Mouse (Mus musculus) CH12.LX (cell line): ENCODE measurements around the gene Mef2d. TPM values are rescaled to one million over a fixed set of nuclear protein-coding genes. Genes with fewer than 3 reads are reported as not detected.

ENCODE experiments used
- DNase-seq: peaks from one replicate; pipeline ENCODE4 v3.0.0-alpha.2; 2013; ENCODE audit errors: extremely low read depth
- H3K27ac ChIP-seq: 2 replicates; pipeline ENCODE4 v1.5.1; 2012; ENCODE audit warnings: low read depth, mild to moderate bottlenecking, control low read depth, moderate library complexity; ENCODE audit not compliant: insufficient read depth
- H3K27me3 ChIP-seq: replicated peaks from 2 replicates; pipeline ENCODE3; 2012; ENCODE audit warnings: inconsistent platforms
- H3K36me3 ChIP-seq, 2 experiments: replicated peaks in 1 of 2; 2 replicates each; pipeline versions ENCODE3 to v1.6.1; 2012; ENCODE audit warnings: inconsistent platforms in 1 of 2, low read length in 1 of 2, mild to moderate bottlenecking in 1 of 2, mixed read lengths in 1 of 2, moderate library complexity in 1 of 2; ENCODE audit not compliant: control insufficient read depth in 1 of 2, insufficient read depth in 1 of 2
- H3K4me1 ChIP-seq, 2 experiments: 2 replicates each; pipeline ENCODE4 v1.6.1; 2012; ENCODE audit warnings: inconsistent platforms in 1 of 2, moderate library complexity in 1 of 2; ENCODE audit not compliant: insufficient read depth in 2 of 2, control insufficient read depth in 1 of 2
- H3K4me2 ChIP-seq: 2 replicates; pipeline ENCODE4 v1.6.1; 2012; ENCODE audit warnings: low read depth, mild to moderate bottlenecking, control low read depth; ENCODE audit not compliant: poor library complexity, insufficient read depth, severe bottlenecking
- H3K4me3 ChIP-seq, 3 experiments: fragments of 150-350 bp in 1 of 3; sonication (generic) in 1 of 3; replicated peaks in 1 of 3; 2 replicates each; pipeline versions ENCODE3 to v1.5.1; 2011 to 2012; ENCODE audit warnings: low read depth in 2 of 3, low read length in 2 of 3, mild to moderate bottlenecking in 2 of 3, moderate library complexity in 2 of 3, control low read depth in 1 of 3, improper control_type of control experiment in 1 of 3, inconsistent platforms in 1 of 3, mixed read lengths in 1 of 3; ENCODE audit not compliant: poor library complexity in 1 of 3
- H3K79me2 ChIP-seq: replicated peaks from 2 replicates; pipeline ENCODE4 v1.6.1; 2012; ENCODE audit warnings: mild to moderate bottlenecking, moderate library complexity; ENCODE audit not compliant: control insufficient read depth, poor library complexity, insufficient read depth, severe bottlenecking; ENCODE audit errors: extremely low read depth
- H3K9ac ChIP-seq: 2 replicates; pipeline ENCODE4 v1.6.1; 2012; ENCODE audit warnings: low read depth, mild to moderate bottlenecking, control low read depth, moderate library complexity; ENCODE audit not compliant: insufficient read depth
- H3K9me3 ChIP-seq: replicated peaks from 2 replicates; pipeline ENCODE3; 2012; ENCODE audit warnings: low read length, inconsistent platforms, mixed read lengths
- CHD1 ChIP-seq: IDR thresholded peaks from 2 replicates; pipeline ENCODE4 v1.6.1; 2012; ENCODE audit warnings: low read depth, low read length, improper control_type of control experiment, inconsistent platforms
- CHD2 ChIP-seq: IDR thresholded peaks from 2 replicates; pipeline ENCODE4 v1.6.1; 2011; ENCODE audit warnings: low read length, improper control_type of control experiment
- CTCF ChIP-seq, 2 experiments: IDR thresholded peaks in 1 of 2; conservative IDR thresholded peaks in 1 of 2; 2 replicates each; pipeline ENCODE4 v1.5.1; 2011 to 2012; ENCODE audit warnings: low read depth in 2 of 2, low read length in 2 of 2, improper control_type of control experiment in 1 of 2, inconsistent platforms in 1 of 2, mild to moderate bottlenecking in 1 of 2, moderate library complexity in 1 of 2
- EP300 ChIP-seq: IDR thresholded peaks from 2 replicates; pipeline ENCODE4 v1.6.1; 2011; ENCODE audit warnings: low read length, improper control_type of control experiment
- JUN ChIP-seq: IDR thresholded peaks from 2 replicates; pipeline ENCODE4 v1.6.1; 2011; ENCODE audit warnings: low read depth, mild to moderate bottlenecking, low read length, improper control_type of control experiment, moderate library complexity; ENCODE audit not compliant: insufficient read depth
- MAFK ChIP-seq: IDR thresholded peaks from 2 replicates; pipeline ENCODE4 v1.6.1; 2011; ENCODE audit warnings: low read length, improper control_type of control experiment; ENCODE audit not compliant: insufficient replicate concordance
- MXI1 ChIP-seq: IDR thresholded peaks from 2 replicates; pipeline ENCODE4 v1.6.1; 2011; ENCODE audit warnings: mild to moderate bottlenecking, low read depth, low read length, improper control_type of control experiment
- MYC ChIP-seq: IDR thresholded peaks from 2 replicates; pipeline ENCODE4 v1.6.1; 2011; ENCODE audit warnings: low read depth, mild to moderate bottlenecking, improper control_type of control experiment, low read length
- NELFE ChIP-seq: IDR thresholded peaks from 2 replicates; pipeline ENCODE4 v1.6.1; 2011; ENCODE audit warnings: low read depth, low read length, improper control_type of control experiment
- PAX5 ChIP-seq: IDR thresholded peaks from 2 replicates; pipeline ENCODE4 v1.6.1; 2012; ENCODE audit warnings: low read length, inconsistent platforms, mixed read lengths
- POLR2AphosphoS2 ChIP-seq: IDR thresholded peaks from 2 replicates; pipeline ENCODE4 v1.6.1; 2011; ENCODE audit warnings: low read depth, low read length, improper control_type of control experiment
- RAD21 ChIP-seq: IDR thresholded peaks from 2 replicates; pipeline ENCODE4 v1.6.1; 2011; ENCODE audit warnings: low read depth, mild to moderate bottlenecking, low read length, improper control_type of control experiment, moderate library complexity
- SMC3 ChIP-seq: IDR thresholded peaks from 2 replicates; pipeline ENCODE4 v1.6.1; 2011; ENCODE audit warnings: low read depth, low read length, improper control_type of control experiment
- TCF12 ChIP-seq: IDR thresholded peaks from 2 replicates; pipeline ENCODE4 v1.6.1; 2014; ENCODE audit warnings: low read depth, mild to moderate bottlenecking, inconsistent platforms, low read length, improper control_type of control experiment
- USF1 ChIP-seq: IDR thresholded peaks from 2 replicates; pipeline ENCODE4 v1.6.1; 2014; ENCODE audit warnings: low read depth, mild to moderate bottlenecking, inconsistent platforms, low read length, improper control_type of control experiment
- USF2 ChIP-seq: conservative IDR thresholded peaks from 2 replicates; pipeline ENCODE4 v1.6.1; 2011; ENCODE audit warnings: low read depth, low read length, improper control_type of control experiment
- ZC3H11A ChIP-seq: IDR thresholded peaks from 2 replicates; pipeline ENCODE4 v1.6.1; 2012; ENCODE audit warnings: low read depth, mild to moderate bottlenecking, inconsistent platforms, low read length, improper control_type of control experiment
- ZMIZ1 ChIP-seq: IDR thresholded peaks from 2 replicates; pipeline ENCODE4 v1.6.1; 2012; ENCODE audit warnings: low read depth, mild to moderate bottlenecking, inconsistent platforms, low read length, improper control_type of control experiment
- dilution Hi-C: fragments of 300-500 bp; cut with MboI; formaldehyde crosslinking; loops from 2 replicates; pipeline ENCODE4 v1.14.3; 2020; ENCODE audit warnings: low sequenced_read_pairs; ENCODE audit not compliant: extremely low pct_unique_long_range_greater_than_20kb, extremely low pct_ligation_motif_present
- in situ Hi-C: fragments of 300-500 bp; cut with MboI; formaldehyde crosslinking; loops from 3 replicates; pipeline ENCODE4 v1.14.3; 2019; ENCODE audit warnings: low sequenced_read_pairs, low pct_ligation_motif_present, low pct_unique_long_range_greater_than_20kb, mixed read lengths
- polyA plus RNA-seq: library from polyadenylated mRNA; unstranded; fragments of >175 nt; gene quantifications from 2 replicates; pipeline ENCODE4 v1.2.1, GENCODE M21; 2012; ENCODE audit warnings: low read depth; ENCODE audit not compliant: insufficient read length
- total RNA-seq, 2 experiments: library from RNA; depleted of rRNA; stranded (reverse); fragments of 300-350 nt in 1 of 2; fragments of >200 nt in 1 of 2; gene quantifications; 2 replicates each; pipeline ENCODE4 v1.2.3; 2012 to 2014

Gene Mef2d
- total and polyA plus RNA-seq, 3 experiments = 4.8 to 75.8 (median 10.9) TPM

- TF ChIP-seq USF2 = no peak
- TF ChIP-seq MYC = no peak
- no peak for TF ChIP-seq NELFE
- no peak for TF ChIP-seq USF1
- TF ChIP-seq EP300 = no peak
- TF ChIP-seq MXI1 = peak; percentile 57; the same call in 1 of the 2 replicates
- TF ChIP-seq RAD21 = no peak
- TF ChIP-seq TCF12 = 0 out of 2 replicates have a peak, but pooled peaks have one; percentile 41
- TF ChIP-seq CHD1 = 0 out of 2 replicates have a peak, but pooled peaks have one; percentile 58
- TF ChIP-seq POLR2AphosphoS2 = no peak
- TF ChIP-seq ZMIZ1 = 0 out of 2 replicates have a peak, but pooled peaks have one; percentile 31
- no peak for TF ChIP-seq ZC3H11A
- no peak for TF ChIP-seq PAX5
- no peak for TF ChIP-seq CTCF (conservative IDR thresholded peaks at IDR 0.05 in 1 of 2, IDR thresholded peaks at IDR 0.05 in 1 of 2; ENCODE audit: low read depth in 2 of 2, low read length in 2 of 2)
- no peak for TF ChIP-seq JUN
Measured at GRCm38 (mm10) chr3:88139243-88140177, 2.7 kb upstream of the Mef2d start (continued).

GRCm38 (mm10) chr3:88140178-88140902, 1.8 kb upstream of the Mef2d start:
- H3K4me1 ChIP-seq = peaks cover 12 to 47% of the 10 kb centered on the region in 2 experiments
- H3K79me2 ChIP-seq = peaks cover 29% of the 10 kb centered on the region
- peaks cover 0 to 10% of the 10 kb centered on the region in 2 experiments for H3K36me3 ChIP-seq
- peak overlapping the region; percentile 88 for H3K27ac ChIP-seq
- DNase-seq = no peak
- in situ Hi-C loops (no loop called here), dilution Hi-C loops (no loop called here)
- H3K4me2 ChIP-seq = peak overlapping the region; percentile 84
- TF ChIP-seq ZMIZ1 (no peak), MAFK (peak; percentile 49; the same call in 1 of the 2 replicates), NELFE (no peak), SMC3 (no peak), CHD2 (no peak)
- peak overlapping the region; percentile 49 for H3K9ac ChIP-seq
- H3K27me3 ChIP-seq = no peaks in the 10 kb centered on the region
- peak overlapping the region in 1 of 3 experiments; percentile 96 for H3K4me3 ChIP-seq
- no peaks in the 10 kb centered on the region for H3K9me3 ChIP-seq
